Mouse (Mus musculus) limb, embryonic 15.5 days (tissue): Measurements from ENCODE around the gene Kcnj1. TPM values are rescaled to one million over a fixed set of nuclear protein-coding genes. Genes with fewer than 3 reads are reported as not detected.

Experiments used
- ATAC-seq: fragments of 200-750 bp; cut with Nextera tagmentation; 2 replicates; pipeline ENCODE4 v1.8.0; 2017; ENCODE audit warnings: low read depth, moderate TSS enrichment; ENCODE audit not compliant: insufficient number of reproducible peaks, low FRiP score, low TSS enrichment
- H3K27ac ChIP-seq: fragments of 300-500 bp; sonication (generic); 2 replicates; pipeline ENCODE4 v1.5.1; 2015; ENCODE audit warnings: moderate library complexity, mild to moderate bottlenecking, inconsistent platforms
- H3K27me3 ChIP-seq: fragments of 300-500 bp; sonication (generic); 2 replicates; pipeline ENCODE4 v1.6.1; 2015; ENCODE audit warnings: inconsistent platforms
- H3K36me3 ChIP-seq: fragments of 300-500 bp; sonication (generic); 2 replicates; pipeline ENCODE4 v1.6.1; 2015; ENCODE audit warnings: inconsistent platforms
- H3K4me1 ChIP-seq: fragments of 300-500 bp; sonication (generic); 2 replicates; pipeline ENCODE4 v1.6.1; 2015; ENCODE audit warnings: inconsistent platforms
- H3K4me2 ChIP-seq: fragments of 300-500 bp; sonication (generic); 2 replicates; pipeline ENCODE4 v1.6.1; 2015; ENCODE audit warnings: mild to moderate bottlenecking, inconsistent platforms
- H3K4me3 ChIP-seq: fragments of 300-500 bp; sonication (generic); 2 replicates; pipeline ENCODE4 v1.5.1; 2015; ENCODE audit warnings: mild to moderate bottlenecking, inconsistent platforms
- H3K9ac ChIP-seq: fragments of 300-500 bp; sonication (generic); 2 replicates; pipeline ENCODE4 v1.6.1; 2015; ENCODE audit warnings: inconsistent platforms
- H3K9me3 ChIP-seq: fragments of 300-500 bp; sonication (generic); 2 replicates; pipeline ENCODE4 v1.6.1; 2016; ENCODE audit warnings: inconsistent platforms
- whole genome bisulfite sequencing: fragments of 180-500 bp; shearing (Covaris S2); methylation state at CpG from one replicate; pipeline ENCODE4 v1.1.7; 2015; 5-methylcytosine and 5-hydroxymethylcytosine counted together
- polyA plus RNA-seq: library from polyadenylated mRNA; unstranded; fragments of >200 nt; fragmentation: Nextera tagmentation; extraction: Ambion mirVana; gene quantifications from 2 replicates; pipeline ENCODE4 v1.2.1, GENCODE M21; 2015

The Kcnj1 gene
- polyA plus RNA-seq, 1 experiment from 2014 or later, result not detected

DNA sequence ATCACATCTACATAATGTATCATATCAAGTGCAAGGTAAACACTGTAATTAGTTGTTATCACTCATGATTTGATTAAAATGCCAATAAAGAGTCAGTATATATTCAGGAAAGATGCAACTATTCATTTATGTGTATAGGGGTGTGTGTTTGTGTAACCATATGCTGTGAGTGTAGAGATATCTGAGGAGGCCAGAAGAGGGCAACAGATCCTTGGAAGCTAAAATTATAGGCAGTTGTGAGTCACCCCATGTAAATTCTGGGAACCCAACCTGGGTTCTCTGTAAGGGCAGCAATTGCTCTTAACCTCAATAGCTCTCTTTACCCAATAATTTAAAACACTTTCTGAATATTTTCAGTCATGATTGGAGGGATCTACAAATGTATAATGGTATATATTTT, 48.4 kb downstream of the Kcnj1 start:
- H3K27me3 ChIP-seq, result no peaks in the 10 kb centered on the region
- peaks cover 22% of the 10 kb centered on the region for H3K36me3 ChIP-seq
- no peak for ATAC-seq
- no peaks in the 10 kb centered on the region for H3K9me3 ChIP-seq
- H3K4me3 ChIP-seq, result no peak overlapping the region
- H3K27ac ChIP-seq, result no peak overlapping the region
- no peak overlapping the region for H3K4me2 ChIP-seq
- H3K4me1 ChIP-seq, result peaks cover 8% of the 10 kb centered on the region; the same call in 1 of the 2 replicates
- H3K9ac ChIP-seq, result no peak overlapping the region

DNA sequence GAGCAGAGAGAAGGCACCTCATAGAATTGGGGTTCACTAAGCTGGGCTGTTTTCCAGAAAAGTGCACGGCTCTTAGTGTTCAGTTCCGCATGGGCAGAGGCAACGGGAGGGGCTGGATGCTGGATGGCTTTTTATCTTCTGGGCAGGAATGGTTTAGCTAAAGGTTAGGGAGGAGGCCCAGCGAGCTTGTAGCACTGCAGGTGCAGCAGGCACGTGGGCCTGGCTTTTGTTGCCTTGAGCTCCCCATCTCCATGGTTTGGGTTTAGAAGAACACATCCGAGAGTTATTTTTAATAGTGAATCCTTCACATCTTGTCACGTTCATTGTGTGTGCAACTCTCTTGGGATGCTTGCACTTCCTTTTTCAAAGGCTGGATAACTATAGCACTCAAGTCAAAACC, 53.0 kb downstream of the Kcnj1 start:
- H3K27ac ChIP-seq, result no peak overlapping the region
- WGBS, result 79% methylated on average over 7 of the region's 7 CpGs
- peaks cover 34% of the 10 kb centered on the region for H3K36me3 ChIP-seq
- no peak for ATAC-seq
- H3K27me3 ChIP-seq, result no peaks in the 10 kb centered on the region
- no peaks in the 10 kb centered on the region for H3K9me3 ChIP-seq
- H3K4me2 ChIP-seq, result no peak overlapping the region
- no peak overlapping the region for H3K4me3 ChIP-seq
- H3K9ac ChIP-seq, result no peak overlapping the region
- no peaks in the 10 kb centered on the region for H3K4me1 ChIP-seq

DNA sequence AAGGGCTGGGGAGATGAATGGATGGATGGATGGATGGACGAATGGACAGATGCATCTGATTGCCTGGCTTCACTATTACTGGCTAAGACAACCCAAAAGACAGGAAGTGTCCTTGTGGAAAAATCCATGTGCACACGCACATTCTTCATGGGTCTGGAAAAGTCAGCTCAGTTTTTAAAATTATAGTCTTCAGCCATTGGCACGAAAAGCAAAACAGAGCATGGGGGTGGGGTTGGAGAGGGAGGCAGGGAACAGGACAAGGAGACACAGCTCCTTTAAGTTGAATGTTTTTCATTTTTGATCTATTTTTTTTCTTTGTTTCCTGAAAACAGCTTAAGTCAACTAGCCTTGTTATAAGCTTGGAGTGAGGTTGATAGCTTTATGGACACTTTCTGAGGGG, 58.8 kb downstream of the Kcnj1 start:
- Histone ChIP-seq H3K9me3 (no peaks in the 10 kb centered on the region), H3K9ac (no peak overlapping the region), H3K36me3 (peaks cover 8% of the 10 kb centered on the region), H3K4me2 (no peak overlapping the region), H3K27ac (no peak overlapping the region), H3K27me3 (no peaks in the 10 kb centered on the region), H3K4me3 (no peak overlapping the region), H3K4me1 (peaks cover 14% of the 10 kb centered on the region)
- WGBS, result 53% methylated on average over 3 of the region's 3 CpGs
- no peak for ATAC-seq

DNA sequence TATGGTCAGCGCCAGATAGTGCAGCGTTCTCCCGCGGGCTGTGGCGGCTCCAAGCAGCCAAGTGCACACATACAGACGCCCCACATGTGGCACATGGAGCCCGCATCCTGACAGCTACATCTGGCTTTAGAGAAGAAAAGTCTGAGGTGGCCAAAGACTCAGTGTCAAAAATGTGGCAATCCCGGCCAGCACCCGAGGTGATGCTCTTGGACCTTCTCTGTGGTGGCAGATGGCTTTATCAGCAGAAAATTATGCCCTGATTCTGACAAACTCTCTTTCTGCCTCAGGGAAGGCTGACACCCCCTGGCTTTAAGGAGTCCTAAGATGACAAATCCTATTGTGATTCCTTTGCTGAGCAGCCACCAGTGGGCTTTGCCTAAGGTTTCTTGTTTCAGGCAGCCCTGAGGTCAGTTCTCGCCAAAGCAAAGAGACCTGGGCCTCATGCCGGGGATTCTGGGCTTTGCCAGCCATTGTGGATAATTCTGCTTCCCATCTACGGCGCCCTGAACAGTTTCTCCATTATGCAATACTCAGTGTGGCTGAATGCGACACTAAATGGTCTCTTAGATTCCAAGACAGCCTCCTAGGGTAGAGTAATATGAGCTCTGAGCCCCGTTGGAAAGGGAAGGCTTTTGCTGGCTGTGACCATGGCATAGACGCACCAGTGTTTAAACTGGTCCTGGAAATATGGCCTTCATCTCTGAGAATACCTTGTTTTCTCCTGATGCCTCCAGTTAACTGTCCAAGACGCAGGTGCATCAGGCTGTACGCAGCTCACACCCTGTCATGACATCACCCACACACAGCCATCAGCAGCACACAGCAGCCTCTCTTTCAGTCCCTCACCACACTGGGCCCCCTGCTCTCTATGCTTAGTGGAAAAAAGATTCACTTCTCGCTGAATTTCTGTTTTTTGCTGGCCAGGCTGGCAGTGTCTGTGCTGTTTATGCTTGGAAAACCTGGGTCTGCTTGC, 62.2 kb downstream of the Kcnj1 start:
- peak; percentile 64; the same call in 1 of the 2 replicates for ATAC-seq
- 68% methylated on average over 19 of the region's 19 CpGs for WGBS
- no peak overlapping the region for H3K4me2 ChIP-seq
- H3K27ac ChIP-seq, result peak overlapping the region; percentile 82
- H3K4me1 ChIP-seq, result peaks cover 19% of the 10 kb centered on the region
- no peaks in the 10 kb centered on the region for H3K36me3 ChIP-seq
- H3K9me3 ChIP-seq, result no peaks in the 10 kb centered on the region
- no peak overlapping the region for H3K9ac ChIP-seq
- no peak overlapping the region for H3K4me3 ChIP-seq
- no peaks in the 10 kb centered on the region for H3K27me3 ChIP-seq

DNA sequence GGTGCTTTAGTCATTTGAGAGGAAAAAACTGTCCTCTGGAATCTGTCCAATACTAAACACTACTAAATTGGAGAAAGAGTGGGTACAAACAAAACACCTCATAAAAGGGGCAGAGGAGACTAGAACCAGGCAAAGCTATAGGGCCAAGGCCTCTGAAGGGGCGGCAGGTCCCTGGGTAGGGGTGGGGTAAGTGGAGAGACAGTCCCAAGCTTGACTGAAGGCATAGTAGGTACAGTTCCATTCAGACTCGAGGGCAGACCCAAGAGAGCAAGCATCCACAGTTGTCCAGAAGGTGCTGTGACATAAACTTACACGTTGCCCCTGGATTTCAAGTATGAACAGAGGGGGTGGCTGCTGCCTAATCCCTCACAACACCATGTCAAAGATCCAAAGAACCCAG, 70.8 kb downstream of the Kcnj1 start:
- no peaks in the 10 kb centered on the region for H3K9me3 ChIP-seq
- no peak overlapping the region for H3K4me3 ChIP-seq
- H3K27ac ChIP-seq, result peak overlapping the region; percentile 76
- no peak overlapping the region for H3K4me2 ChIP-seq
- H3K27me3 ChIP-seq, result no peaks in the 10 kb centered on the region
- no peak for ATAC-seq
- H3K4me1 ChIP-seq, result peaks cover 18% of the 10 kb centered on the region; the same call in 1 of the 2 replicates
- no peak overlapping the region for H3K9ac ChIP-seq
- no peaks in the 10 kb centered on the region for H3K36me3 ChIP-seq
- 51% methylated on average over 3 of the region's 3 CpGs for WGBS

DNA sequence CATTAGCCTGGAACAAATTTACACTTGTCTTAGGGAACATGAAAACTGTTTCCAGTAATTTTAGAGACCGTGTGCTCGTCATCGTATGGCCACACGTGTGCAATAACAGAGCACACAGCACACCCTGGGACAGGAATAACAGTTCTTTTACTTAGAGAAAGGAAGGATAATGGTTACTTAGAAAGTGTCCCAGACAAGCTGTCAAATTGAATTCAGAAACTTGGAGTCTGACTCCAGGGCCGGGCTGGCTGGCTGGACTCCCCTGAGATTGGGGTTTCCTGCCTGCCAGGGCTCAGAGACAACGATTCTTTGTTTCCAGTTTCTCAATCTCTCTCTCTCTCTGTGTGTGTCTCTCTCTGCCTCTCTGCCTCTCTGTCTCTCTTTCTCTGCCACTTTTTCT, 71.5 kb downstream of the Kcnj1 start:
- 32% methylated on average over 6 of the region's 6 CpGs for WGBS
- H3K4me3 ChIP-seq, result no peak overlapping the region
- H3K9ac ChIP-seq, result no peak overlapping the region
- no peaks in the 10 kb centered on the region for H3K36me3 ChIP-seq
- no peaks in the 10 kb centered on the region for H3K27me3 ChIP-seq
- H3K27ac ChIP-seq, result peak overlapping the region; percentile 76
- H3K9me3 ChIP-seq, result no peaks in the 10 kb centered on the region
- peaks cover 18% of the 10 kb centered on the region; the same call in 1 of the 2 replicates for H3K4me1 ChIP-seq
- no peak overlapping the region for H3K4me2 ChIP-seq
- peak; percentile 58; the same call in 1 of the 2 replicates for ATAC-seq

DNA sequence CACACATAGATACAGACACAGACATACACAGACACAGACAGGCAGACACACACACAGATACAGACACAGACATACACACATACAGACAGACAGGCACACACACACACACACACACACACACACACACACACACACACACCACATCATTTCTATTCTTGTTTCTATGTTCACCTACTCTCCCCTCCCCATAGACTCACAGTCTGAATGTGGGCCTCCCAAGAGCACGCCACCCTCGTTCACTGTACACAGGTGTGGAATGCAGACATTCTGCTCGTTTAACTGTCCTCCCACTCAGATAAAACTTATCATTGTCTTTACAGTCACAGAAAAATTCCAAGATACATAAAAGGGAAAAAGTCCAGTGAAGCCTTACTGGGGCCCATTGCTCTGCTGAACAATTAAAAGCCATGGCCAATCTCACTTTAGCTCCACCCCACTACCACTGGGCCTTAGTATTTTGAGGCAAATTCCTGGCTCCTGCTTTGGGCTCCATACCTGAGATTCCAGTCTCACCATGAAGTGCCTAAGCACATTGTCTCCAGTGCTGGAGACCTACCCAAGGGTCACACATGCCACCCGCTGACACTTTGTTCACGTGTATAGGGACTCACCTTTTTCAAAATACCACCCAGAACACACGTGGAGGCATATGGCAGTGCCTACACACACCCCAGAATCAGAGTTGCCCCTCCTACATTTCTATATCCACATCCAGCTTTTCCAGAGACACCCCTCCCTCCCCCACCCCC, 72.3 kb downstream of the Kcnj1 start:
- H3K4me1 ChIP-seq, result peaks cover 18% of the 10 kb centered on the region; the same call in 1 of the 2 replicates
- no peaks in the 10 kb centered on the region for H3K9me3 ChIP-seq
- ATAC-seq, result no peak; the same call in 1 of the 2 replicates
- H3K27ac ChIP-seq, result peak overlapping the region; percentile 14; the same call in 1 of the 2 replicates
- H3K27me3 ChIP-seq, result no peaks in the 10 kb centered on the region
- H3K36me3 ChIP-seq, result no peaks in the 10 kb centered on the region
- no peak overlapping the region for H3K9ac ChIP-seq
- no peak overlapping the region for H3K4me3 ChIP-seq
- H3K4me2 ChIP-seq, result no peak overlapping the region
- 60% methylated on average over 6 of the region's 6 CpGs for WGBS

DNA sequence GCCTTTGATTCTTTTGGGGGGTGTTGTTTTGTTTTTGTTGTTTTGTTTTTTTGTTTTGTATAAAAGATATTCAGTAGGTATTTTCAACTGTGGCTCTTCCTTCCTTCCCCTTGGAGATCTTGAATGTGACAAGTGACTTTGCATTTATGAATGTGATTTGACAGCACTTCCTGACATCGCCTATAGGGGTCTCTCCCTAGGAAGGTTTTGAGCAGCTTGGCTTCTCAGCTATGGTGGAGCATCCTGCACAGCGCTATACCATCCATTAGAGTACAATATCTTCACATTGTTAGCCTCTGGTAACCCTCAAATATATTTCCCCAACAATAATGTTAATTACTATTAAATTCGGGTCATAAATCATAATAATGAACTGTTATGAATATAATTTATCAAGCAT, 73.5 kb downstream of the Kcnj1 start:
- Histone ChIP-seq H3K4me3 (no peak overlapping the region), H3K27ac (no peak overlapping the region), H3K4me1 (peaks cover 18% of the 10 kb centered on the region; the same call in 1 of the 2 replicates), H3K9ac (no peak overlapping the region), H3K4me2 (no peak overlapping the region), H3K27me3 (no peaks in the 10 kb centered on the region), H3K36me3 (no peaks in the 10 kb centered on the region; the same call in 1 of the 2 replicates), H3K9me3 (no peaks in the 10 kb centered on the region)
- ATAC-seq, result no peak
- 56% methylated on average over 3 of the region's 3 CpGs for WGBS

DNA sequence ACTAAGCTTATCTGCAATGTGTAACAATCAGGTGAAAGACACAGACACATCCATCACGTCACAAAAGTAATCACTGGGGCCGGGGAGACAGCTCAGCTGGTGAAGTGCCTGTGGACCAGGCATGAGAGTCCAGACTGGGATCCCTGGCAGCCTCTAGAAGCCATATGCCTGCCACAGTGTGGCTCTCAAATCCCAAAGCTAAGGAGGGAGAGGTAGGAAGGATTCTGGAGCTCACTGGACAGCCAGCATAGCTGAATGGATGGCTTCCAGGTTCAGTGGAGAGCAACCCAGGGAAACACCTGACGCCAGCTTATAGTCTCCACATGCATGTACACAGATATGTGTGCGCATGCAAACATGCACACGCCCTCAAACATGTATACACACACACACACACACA, 76.5 kb downstream of the Kcnj1 start:
- Histone ChIP-seq H3K4me1 (peaks cover 9% of the 10 kb centered on the region; the same call in 1 of the 2 replicates), H3K9me3 (no peaks in the 10 kb centered on the region), H3K4me2 (no peak overlapping the region), H3K27ac (no peak overlapping the region), H3K27me3 (no peaks in the 10 kb centered on the region), H3K36me3 (no peaks in the 10 kb centered on the region; the same call in 1 of the 2 replicates), H3K9ac (no peak overlapping the region), H3K4me3 (no peak overlapping the region)
- ATAC-seq, result no peak
- WGBS, result 84% methylated on average over 5 of the region's 5 CpGs

Other genes with a start within 250 kb of the Kcnj1 start
- 0.07 and 0.14 TPM in 2 replicates for gene Kcnj5, start 28.1 kb upstream of the Kcnj1 start, polyA plus RNA-seq
- gene Fli1, start 170.4 kb downstream of the Kcnj1 start, polyA plus RNA-seq, result 21.3 and 23.4 TPM in 2 replicates